Mouse (Mus musculus): ENCODE measurements at regions not wholly inside any gene's neighbourhood (a gene's known extent, or its start where the extent isn't known, plus 50 kb on each side); places are given as distances from the start of the nearest gene placed in this dataset.

DNA sequence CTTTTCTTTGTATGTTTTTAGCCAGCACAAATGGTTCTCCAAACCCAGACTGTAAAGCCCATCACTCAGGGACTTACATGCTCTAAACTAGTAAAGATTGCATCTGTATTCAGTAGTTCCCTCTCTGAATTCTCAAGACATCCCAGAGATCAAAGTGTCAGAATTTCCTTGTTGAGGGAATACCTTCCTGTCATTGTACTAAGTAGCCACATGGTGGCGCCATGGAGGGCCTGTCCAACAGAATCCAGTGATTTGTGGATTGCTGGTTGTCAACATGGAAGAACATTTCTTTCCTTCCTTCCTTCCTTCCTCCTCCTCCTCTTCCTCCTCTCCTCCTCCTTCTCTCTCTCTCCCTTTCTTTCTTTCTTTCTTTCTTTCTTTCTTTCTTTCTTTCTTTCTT lies 93.6 kb upstream of the Trpm1 start:
- peak; percentile 75 for DNase-seq (ENCODE audit: low read depth, low spot score)

DNA sequence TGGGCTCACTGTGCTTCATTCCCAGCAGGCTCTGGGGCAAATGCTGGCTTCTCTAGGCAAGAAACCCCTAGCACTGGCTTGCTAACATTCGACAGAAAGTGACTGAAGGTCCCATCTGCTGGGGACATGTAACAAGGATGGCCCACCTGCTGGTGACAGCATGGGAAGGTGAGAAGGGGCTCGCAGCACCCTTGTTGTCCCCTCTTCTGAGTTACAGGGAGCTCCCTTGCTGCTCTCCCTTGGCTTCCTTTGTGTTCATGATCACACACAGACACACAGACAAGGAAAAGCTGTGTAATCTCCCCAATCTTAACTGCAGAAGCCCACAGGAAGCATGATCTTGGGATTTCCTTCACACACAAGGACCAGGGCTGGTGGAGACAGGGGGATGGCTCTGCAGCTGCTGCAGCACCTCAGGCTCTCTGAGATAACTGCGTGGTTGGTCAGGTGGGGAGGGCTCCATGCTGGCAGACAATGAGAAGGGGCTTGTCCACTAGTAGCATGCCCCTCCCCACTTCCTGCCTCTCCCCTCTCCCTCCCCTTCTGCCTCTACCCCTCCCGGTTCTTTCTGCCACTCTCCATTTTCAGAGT lies 95.3 kb upstream of the Trpm1 start:
- peak; percentile 41 for DNase-seq (ENCODE audit: low read depth, low spot score)

DNA sequence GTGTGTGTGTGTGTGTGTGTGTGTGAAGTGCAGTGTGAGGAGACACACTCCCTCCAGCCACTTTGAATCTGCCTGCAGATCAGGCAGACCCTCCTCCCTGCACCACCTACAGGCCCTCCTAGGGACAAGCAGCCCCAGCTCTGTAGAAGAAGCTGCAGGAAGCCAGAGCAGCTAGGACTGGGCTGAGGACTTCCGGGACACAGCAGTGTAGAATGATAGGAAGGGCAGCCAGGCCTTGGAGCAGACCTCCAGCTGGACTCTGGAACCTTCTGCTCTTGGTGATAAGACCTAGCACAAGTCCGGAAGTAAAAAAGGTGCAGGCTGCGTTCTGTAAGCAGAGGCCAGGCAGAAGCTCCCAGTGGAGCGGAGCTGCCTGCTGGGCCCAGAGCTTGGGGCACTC lies 95.8 kb upstream of the Trpm1 start:
- peak; percentile 62 for DNase-seq (ENCODE audit: low read depth, low spot score)

DNA sequence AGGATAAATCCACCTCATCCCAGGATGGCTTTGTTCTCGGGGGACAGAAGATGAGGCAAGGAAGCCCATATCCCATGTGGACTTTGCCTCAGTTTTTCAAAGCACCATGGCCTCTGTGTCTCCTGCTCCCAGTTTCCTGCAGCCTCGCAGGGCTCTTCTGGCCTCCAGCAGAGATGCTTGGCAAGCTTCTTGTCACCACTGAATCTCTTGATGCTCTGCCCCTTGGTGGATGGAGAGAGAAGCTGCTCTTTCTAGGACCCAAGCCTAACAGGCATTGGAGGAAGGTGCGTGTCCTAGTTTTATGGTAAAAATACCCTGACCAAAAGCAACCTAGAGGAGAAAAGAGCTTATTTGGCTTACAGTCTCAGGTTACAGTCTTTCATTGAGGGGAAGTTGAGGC lies 97.1 kb upstream of the Trpm1 start:
- DNase-seq (ENCODE audit: low read depth, low spot score) = no peak

DNA sequence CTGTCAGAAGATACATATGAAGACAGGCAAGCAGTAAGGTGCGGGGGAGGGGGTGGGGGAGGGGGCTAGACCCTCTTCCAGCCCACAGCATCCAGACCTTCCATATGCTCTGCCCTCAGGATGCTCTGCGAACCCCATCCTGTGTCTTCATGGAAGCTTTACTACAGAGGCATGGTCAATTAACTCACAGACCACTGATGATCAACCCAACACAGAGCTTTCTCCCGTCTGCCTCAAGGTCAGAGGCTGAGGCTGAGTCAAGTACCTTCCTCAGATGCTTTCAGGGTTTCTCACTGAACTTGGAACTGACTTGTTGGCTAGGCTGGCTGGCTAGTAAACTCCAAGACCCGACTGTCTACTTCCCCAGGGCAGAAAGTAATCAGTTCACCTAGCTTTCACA lies 98.6 kb upstream of the Trpm1 start:
- no peak for DNase-seq (ENCODE audit: low read depth, low spot score)

DNA sequence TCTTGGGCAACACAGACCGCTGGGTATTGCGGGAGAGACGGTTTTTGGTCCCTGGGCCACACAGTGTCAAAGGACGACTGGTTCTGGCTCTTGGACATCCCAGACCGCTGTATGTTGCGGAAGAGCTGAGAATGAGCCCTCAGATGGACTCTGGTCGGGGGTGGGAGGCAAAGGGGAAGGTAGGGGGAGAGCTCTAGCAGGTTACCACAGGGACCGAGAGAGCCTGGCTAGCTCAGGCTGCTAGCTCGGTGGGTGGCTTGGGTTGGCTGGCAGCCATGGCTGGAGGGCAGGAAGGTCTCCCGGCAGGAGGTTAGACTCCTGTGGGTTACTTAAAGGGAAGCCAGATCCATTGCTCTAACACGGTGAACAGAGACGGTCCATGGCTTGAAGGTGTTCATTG lies 99.9 kb upstream of the Trpm1 start:
- DNase-seq (ENCODE audit: low read depth, low spot score) = peak; percentile 58

DNA sequence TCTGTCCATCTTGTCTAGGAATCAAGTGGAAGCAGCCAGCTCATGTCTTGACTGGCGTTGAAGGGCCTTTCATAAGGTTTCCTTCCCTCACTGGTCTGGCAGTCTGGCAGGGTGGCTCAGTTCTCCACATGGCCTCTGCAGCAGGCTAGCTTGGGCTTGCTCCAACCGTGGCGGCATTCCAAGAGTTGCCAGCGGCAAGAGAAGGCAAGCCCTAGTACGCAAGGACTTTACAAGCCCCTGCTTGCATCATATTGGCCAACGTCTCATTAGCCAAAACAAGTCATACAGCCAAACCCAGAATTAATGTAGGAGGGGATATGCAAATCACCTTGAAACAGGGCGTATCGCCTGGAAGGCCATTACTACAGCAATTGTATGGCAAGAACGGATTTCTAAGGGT lies 101.2 kb upstream of the Trpm1 start:
- peak; percentile 74 for DNase-seq (ENCODE audit: low read depth, low spot score)

DNA sequence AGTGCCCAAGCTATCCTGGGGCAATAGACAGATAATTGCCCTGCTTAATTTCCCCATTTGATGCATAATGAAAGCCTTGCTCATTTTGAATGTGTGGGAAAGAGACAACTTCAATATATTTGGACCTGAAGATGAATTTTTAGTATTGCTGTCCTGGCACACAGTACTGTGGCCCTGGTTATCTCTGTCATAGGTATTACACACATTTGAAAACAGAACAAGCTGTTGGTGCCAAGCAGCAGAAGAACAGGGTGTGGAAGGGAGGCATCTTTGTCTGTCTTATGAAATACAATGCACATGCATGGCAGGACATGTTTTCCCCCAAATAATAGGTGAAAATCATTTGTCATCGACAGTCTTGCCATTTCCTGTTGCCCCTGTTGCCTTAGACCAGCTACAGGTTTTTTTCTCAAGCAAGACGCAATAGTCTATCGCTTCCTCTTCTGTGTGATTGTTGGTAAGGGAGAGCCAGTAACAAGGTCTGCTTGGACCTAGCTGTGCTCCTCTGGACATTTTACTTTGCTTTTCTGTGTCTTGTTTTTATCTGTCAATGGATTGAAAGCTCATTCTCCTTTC lies 102.7 kb upstream of the Trpm1 start:
- no peak for DNase-seq (ENCODE audit: low read depth, low spot score)

DNA sequence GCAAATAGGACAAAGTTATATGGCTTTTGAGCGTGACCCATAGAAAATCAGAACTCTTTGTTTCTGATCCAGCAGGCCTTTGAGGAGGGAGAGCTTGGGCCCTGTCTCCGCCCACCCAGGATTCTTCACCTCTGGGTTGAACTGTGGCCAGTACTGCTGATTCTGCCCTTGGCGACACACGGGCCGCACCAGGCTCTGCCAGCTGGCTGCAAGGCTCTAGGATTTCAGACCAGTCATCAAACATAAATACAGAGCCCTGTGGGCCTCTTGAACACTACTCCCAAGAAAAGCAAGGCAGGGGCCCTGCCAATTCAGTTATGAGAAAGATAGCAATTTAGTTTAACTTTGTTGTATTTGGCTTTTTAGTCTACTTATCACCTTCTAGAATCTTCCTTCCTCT lies 103.4 kb upstream of the Trpm1 start:
- no peak for DNase-seq (ENCODE audit: low read depth, low spot score)

DNA sequence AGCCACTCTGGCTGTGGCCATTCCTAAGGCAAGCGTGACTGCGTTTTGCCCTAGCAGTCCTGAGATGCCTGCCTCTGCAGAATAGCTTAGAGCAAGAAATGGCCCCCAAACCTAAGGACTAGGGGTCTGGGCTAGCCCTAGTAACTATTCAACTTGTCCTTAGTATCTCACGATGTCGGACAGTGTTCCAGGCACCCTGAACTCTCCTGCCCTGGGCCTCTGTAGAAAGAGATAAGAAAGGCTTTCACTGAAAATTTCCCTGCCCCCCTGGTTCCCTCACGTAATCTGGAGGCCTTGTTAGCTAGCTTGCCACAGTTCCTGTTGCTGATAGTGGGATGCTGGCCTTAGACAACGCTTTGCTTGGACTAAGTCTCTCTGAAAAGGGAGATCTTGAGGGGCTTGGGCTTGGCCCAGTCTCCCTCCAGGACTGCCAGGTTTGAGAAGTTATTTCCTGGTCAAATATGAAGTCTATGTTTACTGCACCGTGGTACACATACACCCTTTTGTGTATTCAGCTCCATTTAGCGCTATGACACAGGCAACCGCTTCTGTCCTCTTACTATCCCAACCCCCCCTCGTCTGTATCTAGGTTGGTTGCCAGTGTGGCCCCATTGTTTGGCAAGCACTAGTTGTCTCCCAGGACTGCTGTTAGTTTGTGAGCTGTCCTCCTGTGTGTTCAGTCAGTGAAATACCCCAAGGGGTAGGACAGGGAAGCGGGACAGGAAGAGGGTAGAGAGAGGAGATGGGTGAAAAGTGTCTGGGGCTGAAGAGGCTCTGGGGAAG lies 104.3 kb upstream of the Trpm1 start:
- no peak for DNase-seq (ENCODE audit: low read depth, low spot score)

DNA sequence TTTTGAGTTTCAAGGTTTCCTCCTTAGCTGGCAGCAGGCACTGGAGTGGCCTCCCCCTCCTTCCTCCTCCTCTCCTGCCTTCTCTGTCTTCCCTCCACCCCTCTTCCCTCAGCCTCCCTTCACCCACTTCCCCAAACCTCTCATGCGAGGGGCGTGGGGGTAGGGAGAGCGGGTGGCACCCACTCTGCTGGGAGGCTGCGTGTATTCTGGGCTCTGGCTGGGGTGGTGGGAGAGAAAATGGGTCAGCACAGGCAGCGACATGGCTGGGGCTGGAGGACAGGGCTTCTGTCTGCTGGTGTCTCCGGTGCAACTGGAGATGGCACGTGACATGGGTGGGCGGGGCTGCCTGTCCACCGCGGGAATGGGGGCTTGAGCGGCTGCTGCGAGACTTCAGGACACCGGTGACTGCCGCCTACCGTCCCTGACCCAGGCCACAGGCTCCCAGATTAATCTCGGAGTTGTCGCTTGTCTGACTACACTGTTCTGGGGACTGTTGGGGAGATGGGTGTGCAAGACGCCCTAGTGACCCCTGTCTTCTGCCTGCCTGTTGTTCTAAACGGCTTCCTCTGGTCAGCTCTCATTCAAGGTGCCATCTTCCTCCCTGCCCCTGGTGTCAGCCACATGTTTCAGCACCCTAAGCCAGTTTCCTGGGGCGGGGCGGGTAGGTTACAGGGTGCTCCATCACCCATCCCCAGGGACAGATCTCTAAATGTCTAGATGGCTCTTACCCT lies 105.0 kb upstream of the Trpm1 start:
- peak; percentile 75 for DNase-seq (ENCODE audit: low read depth, low spot score)

DNA sequence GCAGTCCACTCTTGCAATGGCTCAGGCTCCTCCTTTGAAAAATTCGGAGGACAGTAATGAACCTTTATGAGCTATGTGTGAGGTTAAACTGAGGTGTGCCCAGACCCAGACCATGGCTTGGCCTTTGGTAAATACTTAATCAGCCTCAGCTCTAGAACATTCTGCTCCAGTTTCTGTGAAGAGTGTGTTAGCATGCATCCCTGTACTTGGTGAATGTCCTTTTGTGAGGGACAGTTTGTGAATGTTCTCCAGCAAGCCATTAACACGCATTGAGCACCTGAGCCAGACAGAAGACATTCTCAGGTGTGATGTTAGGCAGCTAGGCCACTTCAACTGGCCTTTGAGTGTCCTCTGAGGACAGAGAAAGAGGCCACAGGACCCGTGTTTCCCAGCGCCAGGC lies 105.8 kb upstream of the Trpm1 start:
- no peak for DNase-seq (ENCODE audit: low read depth, low spot score)

DNA sequence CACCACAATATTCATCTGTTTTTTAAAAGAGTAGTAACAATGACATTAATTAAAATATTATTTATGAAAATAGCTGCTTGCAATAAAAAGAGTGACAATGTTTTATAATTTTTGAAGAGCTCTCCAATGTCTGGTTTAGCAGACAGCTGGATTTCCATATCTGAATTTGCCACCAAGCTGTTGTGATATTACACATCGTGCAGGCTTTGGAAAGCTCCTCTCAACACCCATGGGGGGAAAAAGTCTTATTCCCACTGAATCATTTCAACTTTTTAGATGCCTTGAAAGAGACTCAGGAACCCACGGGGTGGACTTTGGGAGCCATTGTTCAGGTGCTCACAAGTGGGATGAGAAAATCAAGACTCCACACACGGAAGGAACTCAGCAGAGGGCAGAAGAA lies 106.6 kb upstream of the Klf13 start:
- no peak for DNase-seq (ENCODE audit: low read depth, low spot score)

DNA sequence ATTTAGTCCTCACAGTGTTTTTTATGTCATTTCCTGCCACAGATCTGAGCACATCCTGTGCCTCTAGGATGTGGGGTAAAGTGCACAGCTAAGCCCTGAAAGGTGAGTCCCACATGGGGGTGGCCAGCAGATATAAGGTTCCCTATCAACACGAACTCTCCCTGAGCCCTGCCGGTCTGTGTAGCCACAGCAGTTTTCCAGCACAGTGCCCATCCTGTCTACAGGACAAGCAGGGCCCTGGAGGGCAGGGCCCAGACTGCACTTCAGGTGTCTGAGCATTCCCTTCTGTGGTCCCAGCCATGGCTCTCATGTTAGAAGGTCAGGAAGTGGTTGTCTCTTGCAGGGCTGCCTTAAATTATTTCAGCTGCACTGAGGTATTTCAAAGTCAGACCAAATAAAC lies 104.3 kb upstream of the Klf13 start:
- DNase-seq (ENCODE audit: low read depth, low spot score) = peak; percentile 29

DNA sequence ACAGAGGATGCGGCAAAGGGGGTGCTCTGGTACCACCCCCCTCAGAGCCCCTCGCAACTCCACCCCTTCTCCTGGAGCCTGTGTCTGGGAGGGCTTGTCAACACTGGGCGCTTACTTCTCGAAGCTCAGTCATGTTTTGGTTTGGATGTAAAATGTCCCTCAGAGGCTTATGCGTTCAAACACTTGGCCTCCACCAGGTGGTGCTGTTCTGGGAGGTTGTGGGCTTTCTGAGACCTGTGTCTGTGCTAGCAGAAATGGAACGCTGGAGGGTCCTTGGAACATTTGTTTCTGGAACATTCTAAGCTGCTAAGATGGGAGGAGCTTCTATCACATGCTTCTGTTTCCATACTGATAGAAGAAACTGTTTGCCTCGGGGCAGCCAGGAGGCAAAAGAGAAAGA lies 102.6 kb upstream of the Klf13 start:
- DNase-seq (ENCODE audit: low read depth, low spot score) = peak; percentile 61

DNA sequence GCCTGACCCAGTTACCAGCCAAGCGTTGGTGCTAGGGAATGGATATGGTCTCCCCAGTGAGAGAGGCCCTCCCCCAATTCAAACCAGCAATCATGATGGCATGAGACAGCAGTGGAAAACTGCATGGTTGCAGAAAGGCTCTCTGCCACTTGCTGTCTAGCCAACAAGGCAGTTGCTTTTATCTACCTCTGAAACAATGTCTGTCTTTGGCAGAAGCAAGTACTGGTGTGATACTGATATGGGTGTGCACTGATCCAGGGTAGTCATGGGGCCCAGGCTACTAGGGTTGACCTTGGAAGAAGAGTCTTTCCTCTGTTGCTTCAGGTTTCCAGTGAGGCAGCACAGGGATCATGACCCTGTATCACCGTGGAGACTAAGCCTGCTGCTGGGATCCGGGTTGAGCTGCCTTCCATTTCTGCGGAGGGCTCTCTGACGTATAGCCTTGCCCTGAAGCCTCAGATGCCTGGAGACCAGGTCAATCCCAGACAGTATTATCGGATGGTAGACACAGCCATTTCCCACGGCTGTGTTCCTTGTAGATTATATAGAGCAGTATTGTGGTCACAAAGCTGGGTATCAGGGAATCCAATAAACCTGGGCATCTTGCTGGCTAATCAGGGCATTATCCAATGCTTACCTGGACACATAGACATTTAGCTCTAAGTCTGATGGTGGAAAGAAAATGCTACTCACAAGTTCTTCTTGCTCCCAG lies 101.5 kb upstream of the Klf13 start:
- DNase-seq (ENCODE audit: low read depth, low spot score) = no peak

DNA sequence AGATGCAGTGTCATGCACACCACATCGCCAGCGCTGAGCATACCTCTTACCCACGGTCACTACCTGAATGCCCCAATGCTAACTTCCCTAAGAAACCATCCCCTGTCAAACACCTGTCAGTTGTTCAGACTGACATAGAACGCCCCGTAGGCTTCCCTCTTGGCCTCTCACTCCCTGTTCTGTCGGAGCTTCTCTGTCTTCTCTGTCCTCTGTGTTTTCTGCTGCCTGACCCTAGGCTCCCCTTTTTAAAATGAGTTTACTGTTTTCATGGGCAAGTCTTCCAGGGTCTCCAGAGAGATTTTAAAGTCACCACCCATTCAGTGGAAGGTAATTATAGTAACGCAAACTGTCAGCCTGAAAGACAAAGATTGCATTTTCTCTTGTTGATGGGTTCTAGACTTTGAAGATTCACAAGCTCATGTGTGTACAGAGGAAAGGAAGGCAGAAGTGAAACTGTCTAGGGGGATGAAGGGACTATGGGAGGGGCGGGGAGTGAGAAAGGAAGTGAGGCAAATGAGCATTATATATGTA lies 99.1 kb upstream of the Klf13 start:
- no peak for DNase-seq (ENCODE audit: low read depth, low spot score)

DNA sequence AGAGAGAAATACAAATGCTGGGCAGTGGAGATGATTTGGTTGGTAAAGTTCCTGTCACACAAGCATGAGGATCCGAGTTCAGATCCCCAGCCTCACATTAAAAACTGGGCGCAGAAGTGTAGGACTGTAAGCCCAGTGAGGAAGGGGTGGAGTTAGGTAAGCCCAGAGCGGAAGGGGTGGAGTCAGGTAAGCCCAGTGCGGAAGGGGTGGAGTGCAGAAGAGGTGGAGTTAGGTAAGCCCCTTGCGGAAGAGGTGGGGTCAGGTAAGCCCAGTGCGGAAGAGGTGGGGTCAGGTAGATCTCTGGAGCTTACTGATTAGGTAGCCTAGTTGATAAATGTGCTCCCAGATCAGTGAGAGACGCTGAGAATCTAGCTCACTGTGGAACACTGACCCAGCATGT lies 97.4 kb upstream of the Klf13 start:
- DNase-seq (ENCODE audit: low read depth, low spot score) = peak; percentile 94

DNA sequence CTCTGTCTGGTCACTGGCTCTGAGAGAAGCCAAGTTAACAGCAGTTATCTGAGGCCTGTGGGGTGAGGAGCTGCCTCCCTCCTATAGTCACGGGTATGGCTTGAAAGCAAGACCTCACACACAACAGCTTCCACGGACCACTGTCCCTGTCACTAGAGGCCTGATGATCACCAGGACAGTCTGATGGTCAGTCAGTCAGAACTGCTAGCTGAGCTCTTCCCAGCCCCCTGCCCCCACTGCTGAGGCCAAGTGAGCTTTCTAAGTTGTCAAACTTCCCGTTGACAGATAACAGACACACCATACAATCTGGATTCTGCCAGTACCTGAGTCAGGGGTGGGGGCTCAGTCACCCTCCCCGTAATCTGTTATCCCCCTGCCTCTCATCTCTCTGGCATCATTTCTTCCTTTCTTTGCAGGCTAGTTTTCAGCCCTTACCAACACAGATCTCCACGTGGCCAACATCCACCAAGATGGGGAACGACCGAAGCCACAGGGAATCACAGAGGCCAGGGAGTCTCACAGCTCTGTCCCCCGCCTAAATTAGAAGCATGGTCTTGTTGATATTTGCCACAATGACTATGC lies 96.4 kb upstream of the Klf13 start:
- no peak for DNase-seq (ENCODE audit: low read depth, low spot score)

DNA sequence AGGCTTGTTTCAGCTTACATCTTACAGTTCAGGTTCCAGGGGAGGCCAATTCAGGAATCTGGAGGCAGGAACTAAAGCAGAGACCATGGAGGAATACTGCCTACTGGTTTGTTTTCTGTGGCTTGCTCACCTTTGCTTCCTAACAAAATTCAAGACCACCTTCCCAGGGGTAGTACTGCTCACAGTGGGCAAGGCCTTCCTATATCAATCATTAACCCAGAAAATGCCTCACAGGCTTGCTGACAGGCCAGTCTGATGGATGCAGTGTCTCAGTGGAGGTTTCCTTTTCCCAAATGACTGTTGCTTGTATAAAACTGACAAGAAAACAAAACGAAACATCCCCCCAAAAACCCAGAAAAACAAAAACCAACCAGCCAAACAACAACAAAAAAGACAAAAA lies 95.8 kb upstream of the Klf13 start:
- DNase-seq (ENCODE audit: low read depth, low spot score) = no peak

DNA sequence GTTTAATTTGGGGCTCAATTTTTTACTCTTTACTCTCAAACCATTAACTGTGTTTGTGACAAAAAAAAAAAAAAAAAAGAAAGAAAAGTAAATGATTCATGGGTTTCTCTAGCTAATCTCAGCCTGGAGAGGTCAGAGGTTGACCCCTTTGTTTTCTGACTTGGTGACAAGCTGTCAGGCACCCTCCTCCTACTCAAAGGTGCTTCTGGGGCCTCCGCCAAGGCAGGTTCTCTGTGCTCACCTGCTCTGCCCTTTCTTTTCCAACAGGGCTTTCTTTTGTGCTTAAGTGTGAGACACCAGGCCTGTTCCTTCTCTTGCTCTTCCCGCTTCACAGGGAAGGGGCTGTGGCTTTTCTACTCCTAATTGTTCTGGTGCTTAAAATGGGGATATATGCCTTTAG lies 94.7 kb upstream of the Klf13 start:
- DNase-seq (ENCODE audit: low read depth, low spot score) = no peak
